Mouse (Mus musculus) liver, embryonic 14.5 days (tissue): ENCODE results near the gene Mical2.

ENCODE experiments used
- CTCF ChIP-seq: IDR thresholded peaks from 2 replicates; pipeline ENCODE4 v1.5.1; 2016; ENCODE audit warnings: antibody characterized with exemption, low read depth, control low read depth
- EP300 ChIP-seq: IDR thresholded peaks from 2 replicates; pipeline ENCODE4 v1.6.1; 2016; ENCODE audit warnings: antibody characterized with exemption, low read depth

GRCm38 (mm10) chr7:112237868-112238267 lies 12.2 kb downstream of the Mical2 start:
- TF ChIP-seq EP300: no peak
- no peak for TF ChIP-seq CTCF
